Mouse (Mus musculus): Measurements from ENCODE around the gene Cacna1f. TPM values are rescaled to one million over a fixed set of nuclear protein-coding genes. Genes with fewer than 3 reads are reported as not detected.

The Cacna1f gene
- total RNA-seq, 1 experiment from 2014 or later = not detected

DNA sequence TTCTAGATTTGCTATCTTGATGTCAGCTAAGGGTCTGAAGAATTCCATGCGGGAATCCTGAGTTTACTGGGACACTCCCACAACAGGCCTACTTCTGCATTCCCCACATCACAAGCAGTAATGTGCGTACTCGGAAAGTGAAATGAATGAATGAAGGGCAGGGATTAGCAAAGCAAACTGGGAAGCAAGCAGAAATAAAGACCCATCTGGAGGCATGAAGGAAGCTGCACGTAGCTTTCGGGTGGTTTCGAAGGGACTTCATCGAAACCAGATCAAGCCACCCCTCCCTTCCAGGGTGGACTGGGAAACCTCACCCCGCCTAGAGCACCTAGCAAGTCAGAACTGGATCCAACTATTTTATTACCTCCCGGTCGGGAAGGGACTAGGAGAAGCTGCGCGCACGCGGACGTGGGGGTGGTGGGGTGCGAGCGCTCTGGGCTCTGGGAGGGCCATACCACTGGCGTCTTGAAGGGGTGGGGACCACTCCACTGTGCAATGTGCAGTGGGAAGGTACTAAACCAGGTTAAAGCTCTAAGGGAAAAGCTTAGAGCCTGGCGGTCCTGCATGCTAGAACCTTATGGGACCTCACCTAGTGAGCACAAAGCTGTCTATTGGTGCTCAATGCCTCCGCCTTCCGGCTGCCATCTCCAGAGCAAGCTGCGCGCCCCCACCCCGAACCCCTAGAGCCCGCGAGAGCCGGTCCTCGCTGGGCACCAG lies 67.6 kb downstream of the Cacna1f start:
- DNase-seq = peak; percentile 42

- no peak for DNase-seq
These were observed 68.1 kb downstream of the Cacna1f start for GRCm38 (mm10) chrX:7675001-7675380.

- no peak for DNase-seq
These were observed 72.1 kb downstream of the Cacna1f start for GRCm38 (mm10) chrX:7678986-7679385.

DNA sequence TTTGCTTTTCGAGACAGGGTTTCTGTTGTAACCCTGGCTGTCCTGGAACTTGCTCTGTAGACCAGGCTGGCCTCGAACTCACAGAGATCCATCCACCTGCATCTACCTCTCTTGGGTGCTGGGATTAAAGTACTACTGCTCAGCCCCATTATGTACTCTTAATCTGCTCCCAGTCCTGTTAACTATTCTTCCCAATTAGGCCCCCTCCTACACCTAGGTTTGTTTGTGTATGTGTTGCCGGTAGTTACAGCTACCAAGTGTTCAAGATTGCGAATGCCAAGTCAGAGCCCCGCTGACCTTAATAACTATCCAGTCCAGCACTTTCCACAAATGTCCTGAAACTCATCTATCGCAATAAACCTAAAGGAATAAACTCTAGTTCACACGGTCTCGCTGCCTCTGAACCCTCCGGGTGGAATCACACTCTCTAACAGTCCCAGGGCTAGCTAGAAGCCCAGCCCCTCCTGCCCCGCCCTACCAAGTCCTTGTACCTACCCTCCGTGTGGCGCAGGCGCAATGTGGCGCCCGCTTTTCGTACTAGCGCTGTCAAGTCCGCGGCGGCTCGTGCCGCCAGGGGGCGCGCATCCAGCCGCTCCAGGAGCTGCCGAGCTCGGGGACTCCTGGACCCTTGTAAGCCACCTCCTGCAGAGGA lies 72.6 kb downstream of the Cacna1f start:
- DNase-seq = peak; percentile 94

- DNase-seq = no peak
These were observed 73.2 kb downstream of the Cacna1f start for GRCm38 (mm10) chrX:7680057-7680412.

- no peak for DNase-seq
These were observed 74.0 kb downstream of the Cacna1f start, which contains the start of gene Magix for GRCm38 (mm10) chrX:7680864-7681263. Gene Magix, minus strand, starts transcription at chrX:7681251.

Other genes with a start within 250 kb of the Cacna1f start
- 17.5 and 18.8 TPM in 2 replicates for gene Usp27x, start 231.3 kb upstream of the Cacna1f start, total RNA-seq (2021)
- gene Foxp3, start 33.4 kb upstream of the Cacna1f start, total RNA-seq (2021) = 0.48 and 1.1 TPM in 2 replicates
- gene Ppp1r3f, start 32.8 kb upstream of the Cacna1f start, total RNA-seq (2021) = 3.0 and 4.1 TPM in 2 replicates
- gene Ccdc22, start 1.6 kb upstream of the Cacna1f start, total RNA-seq (2021) = 17.7 and 20.7 TPM in 2 replicates
- gene Syp, start 31.4 kb downstream of the Cacna1f start, total RNA-seq (2021) = 41.0 and 57.2 TPM in 2 replicates
- 16.0 and 19.8 TPM in 2 replicates for gene Prickle3, start 50.2 kb downstream of the Cacna1f start, total RNA-seq (2021)
- 75.2 and 76.6 TPM in 2 replicates for gene Plp2, start 64.3 kb downstream of the Cacna1f start, total RNA-seq (2021)
- gene Magix, start 74.2 kb downstream of the Cacna1f start, total RNA-seq (2021) = 4.2 and 5.1 TPM in 2 replicates
- 45.4 and 47.9 TPM in 2 replicates for gene Gpkow, start 90.0 kb downstream of the Cacna1f start, total RNA-seq (2021)
- 51.1 and 57.3 TPM in 2 replicates for gene Wdr45, start 107.2 kb downstream of the Cacna1f start, total RNA-seq (2021)
- 0.52 TPM in 1 of 2 replicates, not detected in the other for gene Gm45208, start 115.2 kb downstream of the Cacna1f start, total RNA-seq (2021)
- gene Praf2, start 121.4 kb downstream of the Cacna1f start, total RNA-seq (2021) = 11.1 and 11.8 TPM in 2 replicates
- 4.2 TPM in 2 replicates for gene Ccdc120, start 143.8 kb downstream of the Cacna1f start, total RNA-seq (2021)
- 41.0 and 45.4 TPM in 2 replicates for gene Tfe3, start 155.5 kb downstream of the Cacna1f start, total RNA-seq (2021)
- gene Gripap1, start 182.7 kb downstream of the Cacna1f start, total RNA-seq (2021) = 49.0 and 56.4 TPM in 2 replicates
- gene Kcnd1, start 215.2 kb downstream of the Cacna1f start, total RNA-seq (2021) = 0.93 and 1.3 TPM in 2 replicates
- 62.4 and 64.8 TPM in 2 replicates for gene Otud5, start 234.3 kb downstream of the Cacna1f start, total RNA-seq (2021)

Data from adrenal gland, postnatal 14 days (tissue).